Mouse (Mus musculus): ENCODE measurements around the gene Cdipt.

Gene Cdipt

DNA sequence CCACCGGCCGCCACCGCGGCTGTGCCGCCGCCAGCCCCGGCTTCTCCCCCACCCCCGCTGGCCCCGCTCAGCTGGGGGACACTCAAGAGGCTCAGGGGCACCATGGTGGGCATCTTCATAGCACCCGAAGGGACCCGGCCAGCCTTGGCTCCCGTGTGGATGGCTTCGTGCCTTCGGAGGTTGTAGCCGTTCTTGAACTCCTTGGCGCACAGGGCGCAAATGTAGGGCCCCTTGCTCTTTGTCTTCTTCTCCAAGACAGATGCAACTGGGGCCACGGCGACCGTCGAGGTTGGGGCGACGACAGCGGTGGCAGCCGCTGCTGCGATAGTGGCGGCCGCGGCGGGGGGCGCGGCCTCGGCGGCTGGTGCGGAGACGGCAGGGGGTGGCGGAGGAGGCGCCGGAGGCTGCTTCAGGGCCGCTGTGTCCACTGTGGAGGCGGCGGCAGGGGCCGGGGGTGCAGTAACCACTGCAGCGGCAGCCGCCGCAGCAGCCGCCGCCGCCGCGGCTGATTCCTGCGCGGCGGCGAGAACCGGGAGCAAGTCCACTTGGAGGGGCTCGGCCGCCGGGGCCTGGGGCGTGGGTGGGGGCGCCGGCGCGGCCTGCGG, 49.9 kb downstream of the Cdipt start:
- peak; percentile 63 to 89 for DNase-seq (ENCODE audit: low spot score in 2 of 2)

DNA sequence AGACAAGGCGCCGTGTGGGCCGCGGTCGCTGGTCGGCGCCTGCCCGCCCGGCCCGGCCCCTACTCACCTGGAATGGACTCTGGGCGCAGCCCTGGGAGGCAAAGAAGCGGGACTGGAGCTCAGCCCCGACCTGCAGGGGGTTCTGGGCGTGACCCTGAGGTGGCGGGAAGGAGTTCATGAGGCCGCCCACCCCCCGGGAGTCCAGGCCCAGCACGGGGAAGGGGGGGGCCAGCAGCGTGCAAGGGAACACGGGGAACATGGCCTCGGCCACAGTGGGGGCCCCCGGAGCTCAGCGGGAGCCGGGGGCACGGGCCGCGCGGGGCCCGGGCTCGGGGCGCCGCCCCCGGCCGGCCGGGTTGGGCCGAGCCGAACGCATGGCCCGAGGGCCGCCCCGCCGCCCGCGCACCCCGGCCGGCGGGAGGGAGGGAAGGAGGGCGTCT, 50.5 kb downstream of the Cdipt start:
- DNase-seq (ENCODE audit: low spot score in 2 of 2) = peak; percentile 75 to 88

DNA sequence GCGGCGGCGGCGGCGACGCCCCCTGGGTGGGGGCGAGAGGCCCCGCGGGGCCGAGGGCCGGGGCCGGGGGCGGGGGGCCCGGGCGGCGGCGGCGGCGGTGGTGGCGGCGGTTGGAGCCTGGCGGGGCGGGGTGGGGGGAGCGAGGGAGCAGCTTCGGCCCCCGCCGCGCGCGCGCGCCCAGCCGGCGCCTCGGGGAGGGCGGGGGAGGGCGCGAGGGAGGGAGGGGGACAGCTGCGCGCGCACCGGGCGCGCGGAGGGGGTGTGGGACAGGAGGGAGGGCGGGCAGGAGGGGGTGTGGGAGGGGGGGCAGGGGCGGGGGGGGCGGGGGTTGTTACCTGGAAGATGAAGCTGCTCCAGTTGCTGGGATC, 50.9 kb downstream of the Cdipt start:
- peak; percentile 82 to 94 for DNase-seq (ENCODE audit: low spot score in 2 of 2)

DNA sequence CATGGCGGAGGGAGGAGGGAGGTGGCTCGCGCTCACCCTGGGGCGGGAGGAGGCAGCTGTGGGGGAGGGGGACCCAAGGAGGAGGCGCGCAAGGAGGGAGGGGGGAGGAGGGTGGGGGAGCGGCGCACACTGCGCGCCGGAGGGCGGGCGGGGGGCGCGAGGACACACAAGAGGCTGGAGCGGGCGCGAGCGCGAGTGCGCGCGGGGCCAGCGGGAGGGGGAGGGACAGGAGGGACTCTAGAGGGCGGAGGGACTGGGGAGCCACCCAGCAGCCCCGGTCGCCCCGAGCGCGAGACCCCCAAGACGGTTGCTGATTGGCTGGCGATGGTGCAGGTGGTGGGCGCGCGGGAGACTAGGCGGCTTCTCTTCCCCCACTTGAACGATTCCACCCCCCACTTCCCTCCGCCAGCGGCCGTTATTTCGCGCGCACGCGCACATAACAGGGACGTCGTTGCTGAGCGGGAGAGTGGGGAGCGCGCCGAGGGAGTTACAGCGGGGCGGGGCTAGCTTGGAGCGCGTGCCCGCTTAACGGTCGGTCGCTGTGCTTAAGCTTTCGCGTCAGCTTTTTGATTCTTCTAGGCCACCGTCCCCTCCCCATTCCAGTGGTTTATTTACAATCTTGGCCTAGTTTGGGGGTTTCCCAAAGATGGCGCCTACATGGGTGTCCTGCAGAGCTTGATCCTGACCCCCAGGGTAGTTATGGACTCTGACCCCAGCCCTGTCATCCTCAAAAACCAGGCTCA, 51.4 kb downstream of the Cdipt start, which contains the start of gene Maz:
Gene Maz, minus strand, starts transcription at position 54 of the 743 bp plus-strand sequence.
- peak; percentile 99 for DNase-seq (ENCODE audit: low spot score in 2 of 2)

DNA sequence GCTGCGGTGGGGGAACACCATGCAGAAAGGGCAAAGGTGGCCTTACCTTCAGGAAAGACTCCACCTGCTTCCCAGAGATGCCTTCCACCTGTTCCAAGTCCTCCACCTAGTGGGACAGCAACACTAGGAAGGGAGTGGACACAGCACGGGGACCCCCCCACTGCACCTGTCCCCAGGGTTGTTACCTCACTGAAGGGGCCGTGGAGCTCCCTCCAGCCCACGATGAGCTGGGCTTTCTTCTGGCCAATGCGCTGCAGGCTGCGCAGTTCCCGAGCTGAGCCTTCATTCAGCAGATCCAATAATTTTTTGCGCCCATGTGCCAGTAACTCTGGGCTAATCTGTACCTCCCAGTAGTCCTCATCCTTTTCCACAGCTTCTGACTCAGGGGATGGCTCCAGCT, 52.2 kb downstream of the Cdipt start:
- DNase-seq (ENCODE audit: low spot score in 2 of 2) = no peak
